Mouse (Mus musculus) leukemia stem cell, adult 10-12 weeks (primary cell): ENCODE results near the gene Obp2b. TPM values are rescaled to one million over a fixed set of nuclear protein-coding genes. Genes with fewer than 3 reads are reported as not detected.

Experiments
- polyA plus RNA-seq: library from polyadenylated mRNA; stranded (reverse); fragments of >175 nt; gene quantifications from 2 replicates; pipeline ENCODE4 v1.2.3, GENCODE M21; 2012; ENCODE audit warnings: low replicate concordance

The Obp2b gene
- not detected in 2 replicates for polyA plus RNA-seq

DNA sequence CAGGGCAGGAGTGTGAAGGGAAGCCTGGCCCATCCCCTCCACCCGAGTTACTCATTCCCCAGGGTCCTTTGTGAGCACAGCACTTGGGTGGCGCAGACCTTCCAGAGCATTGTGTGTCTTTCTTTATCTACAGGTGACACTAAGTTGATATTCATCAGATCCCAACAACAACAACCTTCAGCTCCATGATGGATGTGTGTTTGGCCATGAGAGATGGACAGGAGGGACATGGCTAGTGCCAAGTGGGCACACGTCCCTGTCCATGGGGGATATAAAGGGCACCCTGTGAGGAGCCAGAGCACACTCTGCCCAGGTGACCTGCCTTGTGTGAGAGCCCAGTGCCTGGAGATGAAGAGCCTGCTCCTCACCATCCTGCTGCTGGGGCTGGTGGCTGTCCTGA lies at the start of gene Obp2b:
Gene Obp2b, plus strand, starts transcription at position 301 of the 400 bp plus-strand sequence.

DNA sequence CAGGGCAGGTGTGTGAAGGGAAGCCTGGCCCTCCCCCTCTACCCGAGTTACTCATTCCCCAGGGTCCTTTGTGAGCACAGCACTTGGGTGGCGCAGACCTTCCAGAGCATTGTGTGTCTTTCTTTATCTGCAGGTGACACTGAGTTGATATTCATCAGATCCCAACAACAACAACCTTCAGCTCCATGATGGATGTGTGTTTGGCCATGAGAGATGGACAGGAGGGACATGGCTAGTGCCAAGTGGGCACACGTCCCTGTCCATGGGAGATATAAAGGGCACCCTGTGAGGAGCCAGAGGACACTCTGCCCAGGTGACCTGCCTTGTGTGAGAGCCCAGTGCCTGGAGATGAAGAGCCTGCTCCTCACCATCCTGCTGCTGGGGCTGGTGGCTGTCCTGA lies 37.1 kb upstream of the Obp2b start, which contains the start of gene Obp2a:
Gene Obp2a, plus strand, starts transcription at position 301 of the 400 bp plus-strand sequence.

GRCm38 (mm10) chr2:25706643-25707481 lies 29.9 kb upstream of the Obp2b start, which contains the start of gene Bmyc:
Gene Bmyc (plus strand): TSS chr2:25706739.

GRCm38 (mm10) chr2:25765269-25765668 lies 28.5 kb downstream of the Obp2b start, which contains the start of gene Lcn3:
Gene Lcn3 (plus strand): TSS chr2:25765569.

DNA sequence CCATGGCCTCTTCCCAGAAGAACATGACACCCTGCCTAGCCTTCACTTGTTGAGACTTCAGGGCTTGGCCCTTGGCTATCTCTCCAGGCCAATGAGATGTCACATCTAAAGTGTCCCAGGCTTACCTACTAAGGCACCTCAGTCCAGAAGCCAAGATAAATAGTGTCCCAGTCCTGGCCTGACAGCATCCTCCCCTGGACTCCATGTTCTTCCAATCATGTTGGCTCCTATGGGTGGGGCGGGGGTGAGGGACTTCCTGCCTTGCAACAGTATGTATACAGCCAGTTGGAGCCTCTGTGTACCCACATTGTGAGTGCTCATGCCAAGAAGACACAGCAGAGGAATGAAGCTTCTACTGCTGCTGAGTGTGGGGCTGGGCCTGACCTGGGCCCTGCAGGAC lies 39.9 kb downstream of the Obp2b start, which contains the start of gene Lcn11:
Gene Lcn11, plus strand, starts transcription at position 301 of the 400 bp plus-strand sequence.

DNA sequence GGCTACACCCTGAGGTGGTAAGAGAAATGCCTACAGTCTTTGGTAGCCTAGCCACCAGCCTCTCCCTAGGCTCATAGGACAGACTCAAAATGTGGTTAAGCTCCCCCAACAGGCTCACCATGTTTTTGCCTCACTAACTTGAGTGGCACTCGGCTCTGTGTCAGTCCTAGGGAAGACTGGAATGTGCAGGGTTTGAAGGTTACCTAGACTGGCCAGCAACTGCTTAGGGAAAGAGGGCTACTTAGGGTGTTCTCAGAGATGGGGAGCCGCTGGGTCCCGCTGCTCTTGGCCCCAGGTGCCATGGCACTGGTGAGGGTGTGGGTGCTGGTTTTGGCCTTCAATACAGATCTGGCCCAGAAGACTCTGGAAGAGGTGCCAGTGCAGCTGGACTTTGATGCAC lies 45.1 kb downstream of the Obp2b start, which contains the start of gene Gm13539:
Gene Gm13539, plus strand, starts transcription at position 301 of the 400 bp plus-strand sequence.

Other genes starting within 250 kb of the Obp2b start
- gene Lcn12, start 243.1 kb upstream of the Obp2b start, polyA plus RNA-seq = not detected in 2 replicates
- 15.5 and 54.4 TPM in 2 replicates for gene Fbxw5, start 236.3 kb upstream of the Obp2b start, polyA plus RNA-seq
- not detected in 2 replicates for gene C8g, start 235.3 kb upstream of the Obp2b start, polyA plus RNA-seq
- gene Traf2, start 190.1 kb upstream of the Obp2b start, polyA plus RNA-seq = 3.7 and 9.7 TPM in 2 replicates
- gene Edf1, start 179.2 kb upstream of the Obp2b start, polyA plus RNA-seq = 336 and 839 TPM in 2 replicates
- gene Mamdc4, start 162.2 kb upstream of the Obp2b start, polyA plus RNA-seq = 0.48 and 1.4 TPM in 2 replicates
- gene Phpt1, start 161.8 kb upstream of the Obp2b start, polyA plus RNA-seq = 1.0 and 2.6 TPM in 2 replicates
- gene Ajm1, start 155.3 kb upstream of the Obp2b start, polyA plus RNA-seq = 3.0 and 3.9 TPM in 2 replicates
- 67.9 and 125 TPM in 2 replicates for gene Rabl6, start 128.5 kb upstream of the Obp2b start, polyA plus RNA-seq
- gene Ccdc183, start 119.3 kb upstream of the Obp2b start, polyA plus RNA-seq = not detected in 2 replicates
- gene Tmem141, start 115.0 kb upstream of the Obp2b start, polyA plus RNA-seq = 1.6 and 4.4 TPM in 2 replicates
- 41.7 and 86.1 TPM in 2 replicates for gene Fcna, start 109.0 kb upstream of the Obp2b start, polyA plus RNA-seq
- gene Lcn8, start 83.9 kb upstream of the Obp2b start, polyA plus RNA-seq = not detected in 2 replicates
- gene Lcn5, start 79.1 kb upstream of the Obp2b start, polyA plus RNA-seq = not detected in 2 replicates
- not detected in 2 replicates for gene Lcn6, start 60.2 kb upstream of the Obp2b start, polyA plus RNA-seq
- not detected in 2 replicates for gene Lcn10, start 54.3 kb upstream of the Obp2b start, polyA plus RNA-seq
- gene Obp2a, start 37.0 kb upstream of the Obp2b start, polyA plus RNA-seq = not detected in 2 replicates
- gene Bmyc, start 30.3 kb upstream of the Obp2b start, polyA plus RNA-seq = 22.3 and 63.5 TPM in 2 replicates
- gene Lcn3, start 28.6 kb downstream of the Obp2b start, polyA plus RNA-seq = not detected in 2 replicates
- gene Lcn11, start 40.0 kb downstream of the Obp2b start, polyA plus RNA-seq = not detected in 2 replicates
- not detected in 2 replicates for gene Gm13539, start 45.2 kb downstream of the Obp2b start, polyA plus RNA-seq
- gene Glt6d1, start 78.8 kb downstream of the Obp2b start, polyA plus RNA-seq = not detected in 2 replicates
- not detected in 2 replicates for gene Lcn9, start 86.1 kb downstream of the Obp2b start, polyA plus RNA-seq
- not detected in 2 replicates for gene Sohlh1, start 110.2 kb downstream of the Obp2b start, polyA plus RNA-seq
- gene Kcnt1, start 126.7 kb downstream of the Obp2b start, polyA plus RNA-seq = 0.08 TPM in 1 of 2 replicates, not detected in the other
- gene Camsap1, start 246.3 kb downstream of the Obp2b start, polyA plus RNA-seq = 4.2 and 12.4 TPM in 2 replicates